Mouse (Mus musculus): ENCODE data around the gene Tppp3.

Tppp3 gene

DNA sequence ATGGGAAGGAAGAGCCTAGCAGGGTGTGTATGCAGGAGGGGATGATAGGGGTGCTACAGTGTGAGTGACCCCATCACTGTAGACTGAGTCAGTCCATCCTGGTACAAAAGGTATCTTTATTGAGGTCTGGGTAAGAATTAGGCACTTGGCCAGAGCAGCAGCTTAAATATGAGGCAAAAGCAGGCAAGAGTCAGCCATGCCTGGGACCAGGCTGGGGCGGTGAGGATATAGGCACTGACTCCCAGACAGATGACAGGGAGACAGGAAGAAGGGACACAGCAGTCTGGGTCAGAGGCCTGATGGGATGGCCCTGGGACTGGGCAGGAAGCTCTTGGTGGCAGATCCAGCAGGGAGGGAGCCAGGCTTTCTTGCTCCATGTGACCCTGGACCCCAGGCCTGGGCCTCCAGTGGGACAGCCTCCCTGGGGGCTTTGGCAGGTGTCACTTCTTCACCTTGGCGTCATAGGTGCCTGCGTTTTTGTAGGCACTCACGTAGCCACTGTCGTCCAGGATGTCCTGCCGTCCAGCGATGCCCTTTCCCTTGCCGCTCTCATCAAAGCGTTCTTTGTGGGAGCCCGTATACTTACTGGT, 3.8 kb downstream of the Tppp3 start:
- no peak for DNase-seq (ENCODE audit: low spot score in 2 of 2)

DNA sequence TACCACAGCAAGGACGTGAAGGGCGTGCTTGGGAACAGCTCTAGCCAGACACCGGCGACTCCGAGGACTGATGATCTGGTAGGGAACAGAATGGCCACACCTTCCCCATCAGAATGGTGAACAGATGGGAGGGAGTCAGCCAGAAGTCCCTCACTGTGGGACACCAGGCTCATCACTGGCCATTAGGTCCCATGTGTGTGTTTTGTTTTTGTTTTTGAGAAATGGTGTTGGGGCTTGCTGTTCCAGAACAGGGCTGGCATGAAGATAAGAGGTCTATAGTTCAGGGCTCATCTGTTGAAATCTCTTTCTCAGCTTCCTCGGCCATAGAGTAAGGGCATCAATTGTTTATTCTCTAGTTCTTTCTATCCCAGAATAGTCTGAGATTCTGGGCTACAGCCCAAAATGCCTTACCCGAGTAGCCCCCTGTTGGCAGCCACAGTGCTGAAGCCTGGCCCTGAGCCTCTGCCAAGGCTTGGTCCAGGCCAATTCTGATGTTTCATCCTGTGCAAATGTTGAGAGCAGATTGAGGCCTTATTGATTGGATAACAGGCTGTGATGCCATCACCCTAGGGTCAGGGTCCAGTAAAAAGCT, 4.5 kb downstream of the Tppp3 start:
- peak in 1 of 2 experiments; percentile 62 for DNase-seq (ENCODE audit: low spot score in 2 of 2)

DNA sequence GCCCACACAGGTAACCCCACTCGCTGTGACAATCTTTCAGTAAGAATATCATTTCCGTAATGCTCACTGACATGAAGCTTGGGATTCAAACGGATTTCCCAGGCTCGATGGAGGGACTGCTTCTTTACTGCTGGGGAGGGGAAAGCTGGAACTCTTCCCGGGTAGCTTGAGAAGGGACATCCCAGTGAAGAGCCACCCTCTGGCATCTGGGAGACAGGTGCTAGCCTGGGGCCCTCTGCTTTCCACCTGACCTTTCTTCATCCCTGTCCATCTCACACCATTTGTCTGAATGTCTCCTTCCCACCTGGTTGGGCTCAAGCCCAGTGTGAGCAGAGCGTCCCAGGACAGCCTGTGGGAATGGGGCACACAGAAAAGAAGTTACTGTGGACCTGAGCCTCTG, 5.1 kb downstream of the Tppp3 start:
- DNase-seq (ENCODE audit: low spot score in 2 of 2) = no peak

DNA sequence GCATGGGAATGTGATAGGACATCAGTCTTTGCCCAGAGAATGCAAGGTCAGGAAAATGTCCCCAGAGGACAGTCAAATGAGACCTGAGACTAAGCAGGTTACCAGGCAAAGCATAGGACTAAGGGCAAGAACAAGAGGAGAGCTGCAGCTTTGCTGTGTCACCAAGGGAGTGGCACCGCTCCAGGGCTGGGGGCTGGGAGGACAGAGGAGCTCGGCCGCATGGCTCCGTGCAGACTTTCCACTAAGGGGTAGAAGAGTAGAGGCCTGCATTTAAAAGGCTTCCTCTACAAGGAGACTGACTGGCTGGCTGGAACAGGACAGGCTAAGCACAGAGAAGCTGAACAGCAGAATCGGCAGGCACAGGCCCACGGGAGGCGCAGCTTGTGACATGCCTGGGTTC, 6.7 kb downstream of the Tppp3 start:
- no peak for DNase-seq (ENCODE audit: low spot score in 2 of 2)

DNA sequence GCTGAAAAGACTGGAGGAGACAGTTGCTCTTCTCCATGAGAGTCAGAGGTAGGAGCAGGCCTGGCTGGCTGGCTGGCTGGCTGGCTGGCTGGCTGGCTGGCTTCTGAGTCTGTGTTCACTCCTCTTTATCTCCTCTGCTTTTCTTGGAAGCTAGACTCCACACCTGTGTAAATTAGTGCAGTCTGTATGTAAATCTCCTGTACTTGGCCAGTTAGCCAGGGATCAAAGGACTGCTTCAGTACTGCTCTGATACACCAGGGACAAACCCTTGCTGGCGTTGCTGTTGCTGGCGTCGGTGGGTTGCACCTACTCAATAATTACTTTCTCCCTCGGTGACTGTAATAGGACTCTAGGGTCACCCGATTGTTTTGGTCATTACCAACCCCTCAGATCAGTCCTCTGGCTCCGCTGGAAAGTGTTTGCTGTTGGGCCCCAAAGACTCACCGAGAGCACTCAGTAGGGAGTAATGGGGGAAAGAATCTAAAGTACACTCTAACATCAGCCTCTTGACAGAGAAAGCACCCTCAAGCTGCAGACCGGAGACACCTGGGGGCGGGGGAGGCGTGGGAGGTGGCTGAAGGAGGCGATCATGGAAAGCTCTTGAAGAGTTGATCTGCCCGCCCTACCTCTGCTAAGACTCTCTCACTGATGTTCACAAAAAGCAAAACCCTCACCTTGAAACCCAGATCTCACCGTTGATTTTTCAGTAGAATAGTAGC, 10.1 kb downstream of the Tppp3 start:
- no peak for DNase-seq (ENCODE audit: low spot score in 2 of 2)

DNA sequence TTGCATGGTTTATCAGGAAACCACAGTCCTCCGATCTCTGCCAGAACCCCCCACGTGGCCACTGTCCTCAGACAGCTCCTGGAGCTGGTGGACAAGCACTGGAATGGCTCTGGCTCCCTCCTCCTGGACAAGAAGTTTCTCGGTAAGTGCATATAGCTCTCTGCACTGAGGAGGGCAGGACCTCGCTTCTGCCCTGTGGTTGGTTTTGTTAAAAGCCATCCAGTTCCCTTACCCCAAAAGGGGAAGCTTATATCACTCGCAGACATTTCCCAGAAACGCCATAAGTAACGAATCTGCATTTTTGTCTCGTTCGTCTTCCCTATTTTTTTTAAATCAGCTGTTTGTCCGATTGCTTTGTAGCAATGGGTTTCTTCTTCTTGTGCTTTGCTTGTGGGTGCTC, 16.1 kb downstream of the Tppp3 start:
- no peak for DNase-seq (ENCODE audit: low spot score in 2 of 2)

DNA sequence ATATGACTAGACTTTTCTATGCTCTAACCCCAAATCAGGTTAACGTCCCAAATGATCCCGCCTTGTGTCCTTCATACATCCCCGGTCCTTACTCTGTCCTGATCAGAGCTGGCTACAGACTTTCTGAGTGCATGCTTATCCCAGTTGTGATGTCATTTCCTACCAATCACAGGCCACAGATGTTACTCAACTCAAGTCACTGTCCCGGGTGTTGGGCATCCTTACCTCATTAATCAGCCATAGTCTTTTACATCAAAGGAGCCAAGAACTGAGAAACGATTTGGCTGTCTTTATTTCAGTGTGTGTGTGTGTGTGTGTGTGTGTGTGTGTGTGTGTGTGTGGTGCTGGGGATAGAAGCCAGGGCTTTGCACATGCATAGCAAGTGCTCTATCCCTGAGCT, 17.2 kb downstream of the Tppp3 start:
- DNase-seq (ENCODE audit: low spot score in 2 of 2) = no peak

DNA sequence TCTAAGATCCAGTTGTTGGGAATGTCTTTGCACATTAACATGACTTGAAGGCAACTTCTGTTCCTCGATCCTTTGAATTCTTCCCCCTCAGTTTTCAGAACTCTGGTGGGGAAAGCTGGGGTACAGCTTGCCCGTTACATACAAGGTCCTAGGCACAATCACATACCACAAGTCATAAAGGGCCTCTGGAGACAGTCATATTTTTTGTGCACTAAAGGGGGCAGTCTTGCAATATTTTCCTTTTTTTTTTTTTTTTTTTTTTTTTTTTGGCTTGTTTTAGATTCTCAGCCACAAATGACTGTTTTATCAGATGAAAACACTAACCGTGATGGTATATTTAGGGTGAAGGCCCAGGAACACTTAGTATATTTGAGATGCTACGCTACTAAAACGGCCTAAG, 18.0 kb downstream of the Tppp3 start:
- DNase-seq (ENCODE audit: low spot score in 2 of 2) = no peak

DNA sequence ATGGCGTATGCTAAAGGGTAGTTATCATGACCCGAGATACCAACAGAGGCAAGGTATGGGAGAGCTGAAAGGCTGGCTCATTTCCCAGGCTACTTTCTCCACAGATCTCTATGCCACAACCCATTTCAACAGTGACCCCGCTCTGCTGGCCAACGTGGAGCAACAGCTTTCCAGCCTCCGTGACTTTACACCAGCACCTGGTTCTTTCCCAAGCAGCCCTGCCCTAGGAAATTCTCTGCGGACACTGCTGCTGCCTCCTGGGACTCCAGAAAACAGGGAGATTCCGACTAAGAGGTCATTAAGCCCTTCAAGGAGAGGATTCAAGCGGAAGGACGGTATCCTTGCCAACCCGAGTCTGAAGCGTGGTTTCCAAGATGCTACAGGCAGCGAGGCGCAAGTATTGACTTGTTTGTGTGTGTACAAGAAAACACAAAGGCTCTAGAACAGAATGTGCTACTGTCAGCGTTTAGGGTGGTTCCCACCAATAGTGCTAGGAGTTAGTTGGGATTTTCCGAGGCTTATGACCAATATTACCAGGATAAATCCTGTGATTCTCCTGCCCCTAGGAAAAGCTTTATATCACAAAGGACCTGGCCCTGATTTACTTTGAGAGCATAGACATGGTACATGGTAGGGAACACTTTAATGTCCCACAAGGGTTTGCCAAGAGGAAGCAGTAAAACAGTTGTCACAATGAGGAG, 19.3 kb downstream of the Tppp3 start:
- DNase-seq (ENCODE audit: low spot score in 2 of 2) = no peak

DNA sequence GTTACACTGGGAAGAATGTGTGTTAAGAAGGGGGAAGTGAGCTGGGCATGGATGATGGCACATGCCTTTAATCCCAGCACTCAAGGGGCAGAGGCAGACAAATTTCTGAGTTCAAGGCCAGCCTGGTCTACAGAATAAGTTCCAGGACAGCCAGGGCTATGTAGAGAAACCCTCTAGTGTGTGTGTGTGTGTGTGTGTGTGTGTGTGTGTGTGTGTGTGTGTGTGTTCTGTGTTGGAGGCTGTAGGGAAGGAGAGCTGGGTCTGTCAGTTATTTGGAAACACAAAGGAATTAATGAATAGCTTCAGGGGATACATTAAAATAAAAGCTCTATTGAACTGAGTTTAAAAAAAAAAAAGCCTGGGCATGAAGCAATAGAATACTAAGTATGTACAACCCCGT, 20.3 kb downstream of the Tppp3 start:
- no peak for DNase-seq (ENCODE audit: low spot score in 2 of 2)

DNA sequence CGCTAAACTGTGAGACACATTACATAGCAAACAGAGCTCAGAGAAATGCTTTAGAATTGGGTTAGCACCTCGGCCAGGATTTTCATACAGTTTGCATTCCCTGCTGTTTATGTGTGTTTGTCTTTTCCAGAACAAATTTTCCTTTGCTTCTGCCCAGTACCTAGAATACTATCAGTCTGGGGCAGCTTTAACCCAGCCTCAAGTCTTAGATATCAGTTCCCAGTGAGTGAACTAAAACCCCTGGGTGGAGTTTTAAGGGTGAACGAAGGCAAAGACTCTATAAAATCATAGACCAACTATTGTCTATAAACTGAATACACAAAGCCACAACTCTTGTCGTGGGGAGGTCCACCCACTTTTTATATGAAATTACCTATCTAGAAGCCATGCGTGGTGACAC, 22.7 kb downstream of the Tppp3 start:
- DNase-seq (ENCODE audit: low spot score in 2 of 2) = no peak

DNA sequence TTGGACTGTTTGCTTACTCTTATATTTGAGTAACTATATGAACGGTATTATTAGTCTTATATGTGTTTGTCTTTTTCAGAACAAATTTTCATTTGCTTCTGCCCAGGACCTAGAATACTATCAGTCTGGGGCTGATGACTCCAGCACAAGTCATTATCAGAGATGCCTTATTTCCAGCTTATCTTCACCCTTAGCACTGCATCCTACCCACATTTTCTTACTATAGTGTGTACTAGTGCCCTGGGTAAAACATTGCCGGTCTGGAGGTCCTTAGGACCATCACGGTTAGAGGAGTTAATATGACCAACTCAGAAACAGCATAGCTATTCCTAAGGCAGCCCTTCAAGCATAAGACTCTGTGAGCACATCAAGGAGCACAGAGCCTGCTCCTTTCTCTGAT, 23.1 kb downstream of the Tppp3 start:
- DNase-seq (ENCODE audit: low spot score in 2 of 2) = no peak

DNA sequence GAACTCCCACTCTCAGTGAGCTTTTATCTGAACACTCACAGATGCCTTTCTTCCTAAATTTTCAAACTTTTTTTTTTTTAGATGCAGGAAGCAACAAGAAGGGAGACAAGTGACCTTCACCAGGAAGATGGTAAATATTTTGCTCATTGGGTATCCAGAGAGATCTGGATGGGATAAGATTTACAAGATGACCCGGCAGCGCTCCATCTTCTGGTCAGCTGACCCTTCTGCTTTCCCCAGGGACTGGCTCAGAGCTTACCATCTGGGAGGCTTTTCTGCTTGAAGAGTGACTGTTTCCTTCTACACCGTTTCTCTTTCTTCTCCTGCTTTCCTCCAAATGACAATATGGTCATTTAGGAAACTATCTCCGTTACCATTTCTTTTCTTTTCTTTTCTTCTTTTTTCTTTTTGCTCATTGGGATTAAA, 25.2 kb downstream of the Tppp3 start:
- peak in 1 of 2 experiments; percentile 40 for DNase-seq (ENCODE audit: low spot score in 2 of 2)

DNA sequence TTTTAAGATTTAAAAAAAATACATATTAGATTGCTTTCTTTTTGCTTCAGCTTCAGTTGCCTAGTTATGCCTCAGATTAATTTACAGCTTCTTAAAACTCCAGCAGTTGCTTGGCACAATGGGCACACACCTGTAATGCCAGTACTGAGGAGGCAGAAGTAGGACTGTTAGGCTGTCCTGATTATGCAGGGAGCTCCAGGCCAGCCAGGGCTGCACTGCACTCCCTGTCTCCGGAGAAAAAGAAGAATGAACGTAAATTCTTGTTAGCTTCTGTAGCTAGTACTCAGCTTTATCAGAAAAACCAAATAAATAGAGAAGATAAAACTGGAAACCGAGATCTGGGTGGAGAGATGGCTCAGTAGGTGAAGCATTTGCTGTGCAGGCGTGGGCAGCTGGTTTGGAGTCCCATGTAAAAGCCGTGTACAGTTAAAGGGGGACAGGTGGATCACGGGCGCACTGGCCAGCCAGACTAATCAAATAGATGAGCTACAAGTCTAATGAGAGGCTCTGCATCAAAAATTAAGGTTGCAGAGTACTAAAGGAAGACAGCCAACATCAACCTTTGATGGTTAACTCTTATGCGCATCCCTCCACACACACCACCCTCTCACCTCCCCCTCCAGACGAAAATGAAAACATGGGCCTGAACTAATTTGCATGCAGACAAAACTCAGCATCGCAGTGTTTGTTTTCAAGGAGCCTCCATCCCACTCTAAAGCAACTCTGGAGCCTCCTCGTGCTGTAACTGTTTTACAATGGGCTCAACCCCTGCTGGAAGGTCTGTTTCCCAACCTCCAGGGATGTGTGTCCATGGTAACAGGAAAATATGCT, 25.8 kb downstream of the Tppp3 start:
- peak in 1 of 2 experiments; percentile 21 for DNase-seq (ENCODE audit: low spot score in 2 of 2)

DNA sequence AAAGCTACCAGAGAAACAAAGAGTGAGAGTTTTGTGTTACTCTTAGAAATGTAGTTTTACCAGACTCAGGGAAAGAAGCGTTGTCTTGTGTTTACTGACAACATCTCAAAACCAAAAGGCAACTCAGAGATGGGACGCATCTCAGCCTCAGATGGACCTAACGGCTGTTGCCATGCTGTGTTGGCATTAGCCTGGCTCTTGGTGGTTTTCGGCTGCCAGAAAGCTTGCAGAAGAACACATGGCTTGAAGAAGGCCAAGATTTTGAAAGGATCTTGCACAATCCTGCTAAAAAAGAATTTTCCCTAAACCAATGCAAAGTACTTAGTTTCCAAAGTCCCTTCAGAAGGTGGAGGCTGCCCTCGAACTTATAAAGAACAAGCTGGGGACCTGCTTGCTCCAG, 28.7 kb downstream of the Tppp3 start:
- no peak for DNase-seq (ENCODE audit: low spot score in 2 of 2)

DNA sequence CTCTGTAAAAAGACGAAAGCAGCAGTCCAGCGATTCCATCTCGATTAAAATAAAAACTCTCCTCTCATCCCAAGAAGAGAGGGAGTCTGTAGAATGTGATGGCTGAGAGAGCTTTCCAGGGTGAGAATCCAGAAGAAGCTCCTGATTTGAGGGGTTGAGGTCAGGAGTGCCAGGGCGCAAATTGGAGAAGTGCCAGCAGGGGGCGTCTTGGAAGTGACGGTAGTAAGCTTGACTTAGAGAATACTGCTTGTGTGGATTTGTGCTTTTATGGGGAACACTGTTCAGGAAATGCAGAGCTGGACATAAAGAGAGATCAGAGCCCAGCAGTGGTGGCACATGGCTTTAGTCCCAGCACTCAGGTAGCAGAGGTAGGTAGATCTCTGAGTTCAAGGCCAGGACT, 29.9 kb downstream of the Tppp3 start:
- DNase-seq (ENCODE audit: low spot score in 2 of 2) = no peak

DNA sequence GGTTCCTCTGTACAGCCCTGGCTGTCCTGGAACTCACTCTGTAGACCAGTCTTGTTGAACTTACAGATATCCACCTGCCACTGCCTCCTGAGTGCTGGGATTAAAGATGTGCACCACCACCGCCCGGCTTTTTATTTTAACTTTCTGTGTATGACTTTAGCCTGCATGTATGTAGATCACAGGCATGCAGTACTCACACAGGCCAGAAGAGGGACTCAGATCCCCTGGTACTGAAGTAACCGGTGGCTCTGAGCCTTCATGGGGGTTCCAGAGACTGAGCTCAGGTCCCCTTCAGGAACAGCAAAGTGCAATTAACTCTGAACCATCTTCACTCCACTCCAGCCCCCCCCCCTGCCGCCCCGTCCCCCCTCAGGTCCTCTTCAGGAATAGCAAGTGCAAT, 32.5 kb downstream of the Tppp3 start:
- no peak for DNase-seq (ENCODE audit: low spot score in 2 of 2)

DNA sequence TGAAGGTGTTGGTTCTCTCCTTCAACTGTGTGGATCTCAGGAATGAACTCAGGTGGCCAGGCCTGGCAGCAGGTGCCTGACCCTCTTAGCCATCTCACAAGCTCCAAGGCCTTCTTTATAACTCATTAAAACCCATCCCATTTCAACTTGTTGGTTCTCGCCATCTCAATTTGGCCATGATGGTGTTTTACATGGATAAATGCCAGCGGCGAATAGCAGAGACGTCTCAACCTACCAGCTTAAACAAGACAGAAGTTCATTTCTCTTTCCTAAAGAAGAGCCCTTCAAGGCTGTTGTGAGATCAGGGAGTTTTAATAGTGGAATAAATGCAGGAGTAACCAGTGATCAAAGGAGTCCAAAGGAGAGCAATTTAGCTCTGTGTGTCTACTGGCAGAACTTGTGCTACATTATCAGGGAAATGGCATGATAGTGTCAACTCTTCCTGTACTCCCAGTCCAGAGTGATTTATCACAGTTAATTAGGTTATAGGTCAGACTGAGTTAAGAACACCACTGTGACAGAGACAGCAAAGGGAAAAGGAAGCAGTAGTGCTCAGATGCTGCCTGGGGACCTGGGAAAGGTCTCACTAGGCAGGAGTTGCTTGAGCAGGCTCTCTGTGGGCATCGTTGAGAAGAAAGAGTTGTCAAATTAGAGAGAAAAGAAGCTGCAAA, 34.1 kb downstream of the Tppp3 start:
- no peak for DNase-seq (ENCODE audit: low spot score in 2 of 2)

DNA sequence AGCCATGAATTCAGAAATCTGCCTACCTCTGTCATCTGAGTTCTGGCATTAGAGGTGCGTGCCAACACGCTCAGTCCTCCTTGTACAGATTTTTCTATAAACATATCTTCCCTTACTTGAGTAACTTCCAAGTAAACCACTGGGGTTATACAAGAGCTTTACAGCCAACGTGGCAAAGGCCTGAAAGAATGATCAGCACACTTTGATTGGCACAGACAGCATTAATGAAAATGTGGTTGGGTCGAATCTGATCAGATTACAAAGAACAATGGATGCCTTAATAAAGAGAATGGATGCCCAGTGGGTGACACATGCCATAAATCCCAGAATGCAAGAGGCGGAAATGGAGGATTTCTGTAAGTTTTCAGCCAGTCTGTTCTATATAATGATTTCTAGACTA, 35.1 kb downstream of the Tppp3 start:
- no peak for DNase-seq (ENCODE audit: low spot score in 2 of 2)

DNA sequence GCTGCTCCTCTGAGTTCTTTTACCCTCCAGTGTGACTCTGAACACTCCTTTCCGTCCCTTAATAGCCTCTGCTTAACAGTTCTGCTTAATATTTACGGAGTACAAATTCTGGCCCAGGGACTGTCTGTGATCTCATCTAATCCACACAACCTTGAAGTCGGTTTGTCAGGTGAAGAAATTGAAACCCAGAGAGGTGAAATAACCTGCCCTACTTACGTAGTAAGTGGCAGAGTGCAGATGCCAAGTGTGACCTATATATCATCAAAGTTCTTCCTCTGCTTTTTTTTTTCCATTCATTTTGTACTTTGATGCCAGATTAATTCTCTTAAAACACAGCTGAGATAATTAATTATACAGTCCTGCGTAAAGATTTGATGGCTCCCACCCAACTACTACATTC, 37.2 kb downstream of the Tppp3 start:
- DNase-seq (ENCODE audit: low spot score in 2 of 2) = no peak

DNA sequence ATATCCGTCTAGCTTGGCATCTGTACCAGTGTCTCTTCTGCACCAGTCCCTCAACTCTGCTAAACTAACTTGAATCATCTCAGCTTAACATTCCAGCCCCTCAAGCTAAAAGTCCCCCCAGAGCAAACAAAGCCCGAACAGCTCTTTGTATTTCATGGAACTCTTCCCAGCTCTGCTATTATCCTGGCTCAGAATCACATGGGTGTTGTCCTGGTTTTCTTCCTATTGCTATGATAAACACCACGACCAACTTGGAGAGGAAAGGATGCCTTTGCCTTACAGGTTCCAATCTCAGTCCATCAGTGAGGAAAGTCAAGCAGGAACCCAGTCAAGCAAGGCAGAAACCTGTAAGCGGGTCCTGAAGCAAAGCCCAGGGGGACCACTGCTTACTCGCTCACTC, 37.8 kb downstream of the Tppp3 start:
- DNase-seq (ENCODE audit: low spot score in 2 of 2) = no peak
